Mouse (Mus musculus) thymus, postnatal 0 days (tissue): ENCODE measurements at regions not wholly inside any gene's neighbourhood (a gene's known extent, or its start where the extent isn't known, plus 50 kb on each side); places are given as distances from the start of the nearest gene placed in this dataset.

Source experiments
- DNase-seq: peaks from one replicate; pipeline ENCODE4 v3.0.0-alpha.2; 2015; ENCODE audit warnings: low spot score

DNA sequence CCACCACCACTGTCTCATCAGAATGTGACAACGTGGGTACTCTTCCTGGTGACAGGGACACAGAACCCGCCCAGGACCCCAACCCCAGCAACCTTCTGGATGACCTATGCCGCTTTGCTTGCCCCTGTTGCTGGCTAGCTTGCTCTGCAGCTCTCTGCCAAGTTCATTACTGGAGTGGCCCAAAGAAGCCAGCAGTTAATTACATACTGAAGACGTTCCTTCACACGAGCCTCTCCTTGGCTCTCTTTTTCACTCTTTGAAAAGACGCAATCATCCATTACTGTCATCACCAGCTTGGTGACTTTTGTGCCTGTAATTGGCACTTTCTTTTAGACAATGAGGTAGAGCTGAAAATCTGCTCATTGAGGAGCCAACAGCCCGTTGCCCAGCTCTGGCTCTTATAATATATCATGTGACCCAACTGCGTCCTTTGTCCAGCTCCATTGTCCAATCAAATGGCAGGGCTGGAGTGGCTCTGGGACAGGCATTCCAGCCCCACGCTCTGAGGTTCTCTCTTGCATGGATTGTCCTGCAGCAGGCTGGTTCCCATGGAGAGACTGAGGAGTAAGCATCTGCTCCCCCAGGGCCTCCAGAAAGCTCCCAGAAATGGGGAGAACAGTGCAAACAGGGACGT lies 274.4 kb upstream of the Gm10131 start:
- DNase-seq = no peak

- no peak for DNase-seq
Observed at GRCm38 (mm10) chr8:34380615-34381014, 269.1 kb upstream of the Gm10131 start.

DNA sequence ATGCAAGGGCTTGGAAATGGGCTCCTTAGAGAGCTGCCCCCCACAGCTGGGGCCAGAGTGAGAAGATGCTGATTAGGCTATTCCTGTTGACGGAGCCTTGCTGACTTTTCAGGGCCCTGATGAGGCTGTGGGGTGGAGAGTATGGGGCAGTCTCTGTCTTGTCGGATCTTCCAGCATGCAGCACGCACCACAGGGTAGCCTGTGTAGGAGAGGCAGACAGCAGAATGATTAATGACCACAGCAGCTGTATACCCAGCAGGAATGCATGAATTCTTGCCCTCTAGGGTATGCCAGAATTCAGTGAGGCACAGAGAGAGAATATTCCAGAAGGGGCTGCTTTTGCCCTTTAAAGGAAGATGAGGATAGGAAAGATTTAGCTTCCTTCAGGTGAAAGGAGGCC lies 265.6 kb upstream of the Gm10131 start:
- DNase-seq = no peak

DNA sequence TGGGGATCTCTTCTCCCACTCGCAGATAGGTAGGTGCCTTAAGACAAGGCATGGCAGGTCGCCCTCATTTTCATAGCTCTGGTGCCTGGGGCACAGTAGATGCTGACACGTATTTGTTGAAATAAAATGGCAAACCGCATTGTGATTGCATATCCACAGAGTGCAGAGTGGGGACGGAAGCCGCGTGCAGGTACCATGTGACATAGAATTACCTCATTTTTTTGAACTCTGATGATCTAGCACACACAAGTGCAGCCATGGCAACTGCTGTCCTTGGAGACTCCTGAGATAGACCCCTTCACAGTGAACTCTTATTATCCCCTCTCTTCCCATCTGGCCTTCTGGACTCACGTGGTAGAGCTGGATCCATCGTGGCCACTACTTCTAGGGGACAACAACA lies 262.7 kb upstream of the Gm10131 start:
- DNase-seq = no peak

GRCm38 (mm10) chr8:34372666-34372980 lies 261.1 kb upstream of the Gm10131 start:
- no peak for DNase-seq

DNA sequence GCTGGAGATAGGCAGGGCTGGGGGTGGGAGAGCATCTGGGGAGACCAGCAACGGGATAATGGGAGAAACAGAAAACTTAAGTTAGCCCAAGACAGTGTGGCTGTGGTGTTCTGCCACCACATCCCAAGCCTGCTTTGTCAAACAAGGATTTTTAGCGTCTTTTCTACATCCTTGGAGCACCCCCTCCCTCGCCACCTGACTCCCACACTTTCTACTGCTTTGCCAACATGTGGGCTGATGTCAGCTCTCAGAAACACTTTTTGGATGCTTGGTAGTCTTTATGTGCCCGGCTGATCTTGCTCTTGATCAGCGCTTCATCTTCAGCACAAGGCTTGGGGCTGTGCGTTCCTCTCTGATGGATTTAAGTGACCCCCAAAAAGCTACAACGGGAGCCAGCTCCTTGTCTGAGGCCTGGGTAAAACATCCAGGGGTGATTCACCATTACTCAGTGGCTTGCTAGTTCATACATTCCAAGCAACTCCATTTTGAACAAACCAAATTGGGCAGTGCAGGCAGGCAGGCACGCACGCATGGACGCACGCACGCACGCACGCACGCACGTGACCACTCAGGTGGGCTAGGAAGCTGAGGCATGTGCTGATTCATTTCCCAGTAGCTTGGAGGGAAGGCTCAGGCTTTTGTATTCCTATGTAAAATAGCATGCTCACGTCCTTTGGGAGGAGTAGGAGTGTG lies 260.6 kb upstream of the Gm10131 start:
- DNase-seq = no peak

DNA sequence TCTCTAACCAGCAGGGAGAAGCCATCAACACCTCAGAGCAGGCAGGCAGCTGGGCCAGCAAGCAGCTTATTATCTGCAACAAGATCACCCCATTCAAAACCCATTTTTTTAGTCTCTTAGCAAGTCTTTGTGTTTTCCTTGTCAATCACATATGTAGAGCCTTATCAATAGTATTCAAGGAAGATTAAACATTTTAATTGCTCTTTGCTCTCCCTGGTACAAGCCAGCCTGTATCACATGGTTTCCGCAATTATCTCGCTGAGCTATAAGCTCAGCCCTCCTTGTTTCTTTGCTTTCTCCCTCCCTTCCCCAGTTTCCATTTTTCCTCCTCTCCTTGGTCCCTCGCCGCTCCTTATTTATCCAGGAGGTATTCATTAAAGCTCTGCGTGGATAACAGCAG lies 259.9 kb upstream of the Gm10131 start:
- no peak for DNase-seq

DNA sequence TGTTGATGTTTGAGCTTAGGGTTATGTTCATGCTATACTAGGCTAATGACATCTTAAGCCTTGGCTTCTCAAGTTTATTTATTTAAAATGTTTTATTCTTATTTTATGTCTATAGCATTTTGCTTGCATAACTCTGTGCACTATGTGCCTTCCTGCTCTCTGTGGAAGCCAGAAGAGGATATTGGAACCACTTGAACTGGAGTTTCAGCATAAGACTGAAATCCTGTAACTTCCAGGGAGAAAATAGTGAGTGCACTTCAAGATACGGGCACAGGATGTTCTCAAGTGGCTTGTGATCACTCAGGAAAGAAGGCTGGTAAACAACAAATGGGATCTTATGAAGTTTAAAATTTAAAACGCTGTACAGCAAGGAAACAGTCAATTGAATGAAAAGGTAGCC lies 257.0 kb upstream of the Gm10131 start:
- no peak for DNase-seq

DNA sequence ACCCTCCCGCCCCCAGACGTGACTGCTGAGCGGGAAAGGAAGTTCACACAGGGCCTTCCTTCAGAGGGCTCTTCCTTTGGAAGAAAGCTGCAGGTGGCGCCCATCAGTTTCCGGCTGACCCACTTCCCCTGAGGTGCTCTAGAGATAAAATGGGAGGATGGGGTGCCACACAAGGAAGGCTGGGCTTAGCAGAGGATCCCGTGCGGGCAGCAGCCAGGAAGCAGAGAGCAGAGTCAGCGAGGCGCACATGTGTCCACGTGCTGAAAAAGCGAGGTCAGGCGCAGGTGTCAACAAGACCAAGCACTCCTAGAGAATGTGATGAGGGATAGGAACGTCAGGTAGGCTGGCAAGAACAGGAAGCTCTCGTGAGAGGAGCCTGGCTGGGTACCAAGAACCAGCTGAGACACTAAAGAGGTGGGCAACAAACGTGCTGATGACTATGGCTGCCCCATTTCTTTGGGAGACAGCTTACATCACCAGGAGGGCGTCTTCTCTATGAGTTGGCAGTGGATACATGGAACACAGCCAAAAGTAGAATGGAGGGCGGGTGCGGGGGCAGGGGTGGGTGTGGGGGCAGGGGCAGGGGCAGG lies 253.0 kb upstream of the Gm10131 start:
- DNase-seq = peak; percentile 76

GRCm38 (mm10) chr8:34363679-34364078 lies 252.1 kb upstream of the Gm10131 start:
- no peak for DNase-seq

DNA sequence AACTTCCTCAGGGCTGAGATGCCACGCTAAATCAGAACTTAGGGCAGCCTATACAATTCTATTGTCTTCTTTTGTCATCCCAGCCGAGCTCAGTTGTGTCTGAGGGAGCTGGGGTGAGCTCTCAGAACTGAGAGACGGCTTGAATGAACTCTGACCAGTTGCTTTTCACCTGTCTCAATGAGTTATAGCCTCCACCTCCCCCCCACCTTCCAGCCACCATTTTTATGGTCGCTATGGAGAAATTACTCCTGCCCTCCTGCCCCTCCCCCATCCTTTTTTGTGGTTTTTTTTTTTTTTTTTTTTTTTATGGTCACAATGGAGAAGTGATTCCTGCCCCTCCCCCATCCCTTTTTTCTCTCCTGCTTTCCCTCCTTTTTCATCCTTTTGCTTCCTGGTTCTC lies 251.6 kb upstream of the Gm10131 start:
- DNase-seq = no peak

DNA sequence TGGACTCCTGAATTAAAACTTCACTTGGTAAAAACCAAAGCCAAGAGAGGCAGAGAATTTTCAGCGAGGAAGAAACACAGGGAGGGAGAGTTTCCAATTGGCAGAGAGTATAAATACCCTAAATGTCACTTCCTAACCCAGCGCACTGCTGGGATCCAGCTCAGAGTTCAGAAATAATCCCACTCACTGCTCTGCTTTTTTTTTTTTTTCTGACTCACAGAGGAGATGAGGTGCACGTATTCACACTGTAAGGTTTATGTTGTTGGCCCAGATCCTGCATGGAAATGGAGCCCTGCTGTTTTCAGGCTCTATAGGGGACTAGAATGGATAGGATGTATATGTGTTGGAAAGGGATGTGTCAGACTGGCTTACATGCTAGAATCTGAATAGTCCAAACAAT lies 249.8 kb upstream of the Gm10131 start:
- DNase-seq = no peak

DNA sequence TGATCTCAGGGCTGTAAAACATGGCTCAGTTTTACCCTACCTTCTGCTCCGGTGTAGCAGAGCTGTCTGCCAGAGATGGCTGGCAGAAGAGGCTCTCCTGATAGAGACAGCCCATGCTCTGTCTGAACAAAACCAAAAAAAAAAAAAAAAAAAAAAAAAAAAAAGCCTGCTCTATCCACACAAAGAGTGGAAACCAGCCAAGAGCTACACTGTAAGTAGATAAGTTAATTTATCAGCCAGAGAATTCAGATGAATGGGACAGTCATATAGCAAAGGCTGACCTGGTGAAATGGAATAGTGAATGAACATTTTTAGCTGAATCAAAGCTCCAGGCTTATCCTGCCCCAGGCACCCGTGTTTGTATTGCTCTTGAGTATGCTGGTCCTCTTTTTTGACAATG lies 248.2 kb upstream of the Gm10131 start:
- no peak for DNase-seq

- no peak for DNase-seq
Observed at GRCm38 (mm10) chr8:34355059-34355458, 243.5 kb upstream of the Gm10131 start.

GRCm38 (mm10) chr8:34353140-34353855 lies 241.8 kb upstream of the Gm10131 start:
- peak; percentile 76 for DNase-seq

- no peak for DNase-seq
Observed at GRCm38 (mm10) chr8:34334851-34335250, 223.3 kb upstream of the Gm10131 start.

- no peak for DNase-seq
Observed at GRCm38 (mm10) chr8:34331673-34332072, 220.1 kb upstream of the Gm10131 start.

GRCm38 (mm10) chr8:34326614-34326965 lies 215.1 kb upstream of the Gm10131 start:
- no peak for DNase-seq

DNA sequence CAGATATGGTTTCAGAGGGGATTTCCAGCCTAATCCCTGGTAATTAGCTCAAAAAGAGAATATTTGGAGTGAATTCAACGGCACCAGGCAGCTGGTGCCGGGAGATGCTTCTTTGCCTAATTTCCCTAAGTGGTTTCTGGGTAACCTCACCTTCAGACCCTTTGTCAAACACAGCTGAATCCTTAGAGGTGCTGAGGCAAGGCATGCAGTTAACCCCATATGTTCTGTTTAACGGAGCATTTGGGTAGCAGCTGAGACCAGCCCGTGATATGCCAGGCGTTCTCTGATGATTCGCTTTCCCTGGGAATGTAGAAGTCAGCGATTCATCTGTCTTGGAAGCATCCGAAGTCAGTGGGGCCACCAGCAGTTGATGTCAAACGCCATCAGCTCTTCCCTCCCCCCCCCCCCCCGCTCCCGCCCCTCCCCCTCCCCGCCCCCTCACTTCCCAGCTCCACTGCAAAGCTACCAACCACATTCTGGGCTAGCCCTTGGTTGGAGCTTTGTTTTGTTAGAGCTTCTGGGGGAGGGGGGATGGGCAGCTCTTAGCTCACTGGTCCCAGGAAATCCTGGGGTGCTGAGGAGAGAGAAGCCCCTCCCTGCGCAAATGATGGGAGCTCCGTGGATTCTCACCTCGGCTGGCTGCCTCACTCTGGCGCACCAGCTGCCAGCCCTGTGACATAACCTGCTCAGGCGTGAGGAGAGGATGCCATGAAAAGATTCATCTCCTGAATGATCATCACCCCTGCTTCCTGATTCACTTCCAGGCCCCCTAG lies 214.5 kb upstream of the Gm10131 start:
- DNase-seq = peak; percentile 3

DNA sequence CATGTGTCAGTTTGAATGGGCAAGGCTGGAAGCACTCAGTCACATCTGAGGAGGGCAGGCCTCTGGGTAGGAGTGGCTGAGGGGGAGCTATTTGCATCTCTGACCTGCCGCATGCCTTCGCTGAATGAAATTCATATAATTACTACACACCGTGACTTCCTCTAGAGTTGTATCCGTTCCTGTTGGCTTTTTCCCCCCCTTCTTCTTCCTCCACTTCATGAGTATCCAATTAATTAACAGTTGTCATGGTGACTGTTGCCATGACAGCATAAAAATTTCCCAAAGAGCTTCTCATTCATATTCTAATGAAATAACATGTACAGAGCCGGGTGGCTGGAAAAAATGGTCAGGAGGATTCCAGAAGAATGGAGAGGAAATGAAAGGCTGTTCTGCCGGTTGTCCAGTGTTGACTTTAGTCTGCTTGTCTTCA lies 208.6 kb upstream of the Gm10131 start:
- no peak for DNase-seq

- DNase-seq = no peak
Observed at GRCm38 (mm10) chr8:34319719-34320118, 208.2 kb upstream of the Gm10131 start.

DNA sequence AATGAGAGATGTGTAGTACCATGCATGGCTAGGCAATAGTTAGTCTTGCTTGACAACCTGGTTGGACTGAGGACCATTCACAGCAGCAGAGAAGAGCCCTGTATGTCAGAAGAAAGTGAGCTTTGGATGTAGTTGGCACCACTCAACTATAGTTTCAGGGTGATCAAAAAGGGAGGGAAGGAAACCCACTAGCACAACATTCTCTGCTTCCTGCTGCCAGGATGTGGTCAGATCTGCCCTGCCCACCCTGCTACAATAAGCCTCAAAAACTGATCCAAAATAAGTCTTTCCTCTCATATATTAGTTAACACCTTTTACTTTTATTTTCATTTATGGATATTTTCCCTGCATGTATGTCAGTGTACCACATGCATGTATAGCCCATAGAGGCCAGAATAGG lies 203.7 kb upstream of the Gm10131 start:
- no peak for DNase-seq
